Mouse (Mus musculus): ENCODE measurements around the gene Rflna.

GRCm38 (mm10) chr5:125019099-125019498 lies 16.1 kb downstream of the Rflna start:
- no peak for TF ChIP-seq USF2 (conservative IDR thresholded peaks at IDR 0.05; ENCODE audit: low read depth, low read length)
- TF ChIP-seq CTCF (conservative IDR thresholded peaks at IDR 0.05 in 1 of 2, IDR thresholded peaks at IDR 0.05 in 1 of 2; ENCODE audit: low read depth in 2 of 2, low read length in 2 of 2): no peak
